Mouse (Mus musculus) heart, adult 2 months (tissue): Measurements from ENCODE around the gene Slc25a23.

Experiments used
- CTCF ChIP-seq: fragments of 200-600 bp; IDR thresholded peaks from 2 replicates; pipeline ENCODE4 v1.8.1; 2022; ENCODE audit warnings: antibody characterized with exemption, mild to moderate bottlenecking, moderate library complexity
- POLR2A ChIP-seq: fragments of 200-500 bp; IDR thresholded peaks from 2 replicates; pipeline ENCODE4 v1.6.1; 2011; ENCODE audit warnings: mild to moderate bottlenecking, low read depth, low read length, control low read depth; ENCODE audit not compliant: insufficient read depth

DNA sequence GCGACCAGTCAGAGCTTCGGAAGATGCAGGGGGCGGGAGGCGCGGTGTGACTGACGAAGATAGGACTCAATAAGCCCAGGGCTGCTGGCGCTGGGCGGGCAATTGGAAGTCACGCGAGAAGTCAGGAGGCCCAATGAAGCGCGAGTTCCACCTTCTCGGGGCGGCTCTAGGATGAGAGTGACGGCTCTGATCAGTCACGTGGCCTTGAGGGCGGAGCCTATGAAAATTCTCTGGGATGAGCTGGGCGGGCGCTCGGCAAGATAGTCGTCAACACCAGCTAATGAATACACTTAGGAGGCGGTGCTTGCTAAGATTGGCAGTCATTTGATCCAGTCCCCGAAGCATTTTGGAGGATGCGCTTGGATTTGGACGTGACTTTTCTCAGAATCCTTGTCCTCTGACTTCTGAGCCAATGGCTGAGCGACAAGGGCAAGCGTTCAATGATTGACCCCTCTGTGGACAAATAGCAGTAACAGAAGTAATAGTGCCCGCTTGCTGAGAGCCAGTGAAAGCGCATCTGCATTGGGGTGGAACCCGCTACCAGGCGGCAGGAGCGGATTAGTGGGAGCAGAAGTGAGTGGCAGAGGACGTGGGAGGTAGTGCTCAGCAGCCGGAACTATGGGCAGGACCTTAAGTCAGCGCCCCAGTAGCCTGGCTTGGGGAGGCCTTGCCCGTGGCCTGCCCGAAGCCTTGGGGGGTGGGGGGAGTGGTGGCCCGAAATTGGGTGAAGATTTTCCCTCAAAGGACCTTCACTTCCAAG, 27.8 kb downstream of the Slc25a23 start:
- TF ChIP-seq CTCF (peak; percentile 24), POLR2A (peak; percentile 95)
